Mouse (Mus musculus) layer of hippocampus, adult 2 months (tissue): ENCODE data around the gene Ap2a1. TPM values are rescaled to one million over a fixed set of nuclear protein-coding genes. Genes with fewer than 3 reads are reported as not detected.

Source experiments
- DNase-seq, 2 experiments: peaks; one replicate each; pipeline ENCODE4 v3.0.0; 2022; ENCODE audit warnings: low spot score in 2 of 2
- H3K27ac ChIP-seq: fragments of 200-600 bp; 2 replicates; pipeline ENCODE4 v1.8.1; 2022
- H3K4me3 ChIP-seq: fragments of 200-600 bp; 2 replicates; pipeline ENCODE4 v1.8.1; 2022; ENCODE audit warnings: mild to moderate bottlenecking
- CTCF ChIP-seq: fragments of 200-600 bp; conservative IDR thresholded peaks from 2 replicates; pipeline ENCODE4 v1.8.1; 2022; ENCODE audit warnings: antibody characterized with exemption, mild to moderate bottlenecking, moderate library complexity
- total RNA-seq, 2 experiments: library from RNA; stranded (reverse); gene quantifications; 2 replicates each; pipeline ENCODE4 v1.2.3; 2021

Ap2a1 gene
- total RNA-seq, 2 experiments from 2014 or later = 298 to 305 TPM

DNA sequence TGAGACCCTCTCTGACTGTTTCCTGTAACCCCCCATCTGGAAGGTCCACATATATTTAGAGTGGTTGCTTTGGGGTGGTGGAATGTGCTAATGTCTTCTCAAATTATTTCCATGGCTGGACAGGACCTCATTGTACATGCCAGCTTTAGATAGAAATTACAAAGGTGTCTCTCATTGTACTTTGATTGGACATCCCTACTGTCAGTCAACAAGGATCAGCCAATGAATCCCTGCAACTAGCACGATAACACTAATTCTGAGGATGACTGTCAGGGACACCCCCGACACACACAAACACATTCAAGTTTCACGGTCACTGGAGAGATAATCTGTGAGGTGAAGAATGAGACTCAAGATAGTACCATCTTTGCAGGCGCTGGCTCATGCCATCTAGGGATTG is 9.4 kb upstream of the Ap2a1 start:
- H3K27ac ChIP-seq = no peak overlapping the region

DNA sequence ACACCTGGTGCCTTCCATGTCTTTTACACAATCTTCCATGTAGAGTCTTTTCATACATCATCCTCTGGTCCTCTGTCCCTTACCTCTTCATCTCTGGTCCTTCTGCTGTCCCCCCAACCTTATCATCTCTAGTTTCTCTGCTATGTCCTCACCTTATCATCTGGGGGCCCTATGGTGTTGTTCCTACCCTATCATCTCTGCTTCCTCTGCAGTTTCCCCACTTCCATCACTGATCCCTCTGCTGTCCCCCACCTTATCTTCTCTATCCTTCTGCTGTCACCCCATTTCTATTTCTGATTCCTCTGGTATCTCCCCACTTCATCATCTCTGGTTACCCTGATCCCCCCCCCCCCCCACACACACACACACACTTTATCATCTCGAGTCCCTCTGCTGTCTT is 726 bp downstream of the Ap2a1 start:
- DNase-seq = peak in 1 of 2 experiments; percentile 11
- no peak for TF ChIP-seq CTCF
- Histone ChIP-seq H3K27ac (peak overlapping the region; percentile 96), H3K4me3 (peak overlapping the region; percentile 82)

More for the DNA sequence above, 9.4 kb upstream of the Ap2a1 start:
- TF ChIP-seq CTCF = no peak
- no peak overlapping the region for H3K4me3 ChIP-seq
- no peak for DNase-seq

DNA sequence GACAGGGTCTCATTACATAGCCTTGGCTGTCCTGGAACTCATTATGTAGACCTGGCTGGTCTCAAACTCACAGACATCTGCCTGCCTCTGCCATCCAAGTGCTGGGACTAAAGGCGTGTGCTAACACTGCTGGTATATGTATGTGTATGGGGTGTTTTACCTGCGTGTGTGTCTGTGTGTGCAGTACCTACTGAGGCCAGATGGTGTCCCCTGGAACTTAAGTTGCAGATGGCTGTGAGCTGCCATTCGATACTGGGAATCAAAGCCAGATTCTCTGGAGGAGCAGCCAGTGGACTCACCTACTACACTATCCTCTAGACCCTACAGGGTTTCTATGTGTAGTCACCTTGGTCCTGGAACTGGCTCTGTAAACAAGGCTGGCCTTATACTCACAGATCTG is 3.8 kb downstream of the Ap2a1 start:
- peak; percentile 68 for TF ChIP-seq CTCF
- H3K4me3 ChIP-seq = no peak overlapping the region
- peak in 1 of 2 experiments; percentile 13 for DNase-seq
- no peak overlapping the region for H3K27ac ChIP-seq

DNA sequence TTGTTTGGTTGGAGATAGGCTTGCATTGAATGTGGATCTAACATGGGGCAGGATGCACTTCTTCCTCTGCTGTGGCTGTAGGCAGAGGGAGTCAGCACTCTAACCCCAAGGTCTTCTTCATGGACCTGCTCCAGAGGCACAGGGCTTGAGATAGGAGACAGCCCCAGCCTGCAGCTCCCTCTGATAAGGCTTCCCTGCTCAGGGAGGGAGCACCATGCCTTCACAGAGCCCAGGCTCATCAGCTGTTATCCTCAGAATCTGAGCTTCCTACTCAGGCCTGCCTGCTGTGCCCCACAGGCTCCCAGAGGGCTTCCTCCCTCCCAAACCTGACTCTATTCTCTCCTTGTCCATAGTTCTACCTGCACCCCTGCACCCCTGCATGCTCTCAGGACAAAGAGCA is 6.8 kb downstream of the Ap2a1 start:
- no peak for TF ChIP-seq CTCF
- no peak for DNase-seq
- no peak overlapping the region for H3K27ac ChIP-seq
- no peak overlapping the region for H3K4me3 ChIP-seq

DNA sequence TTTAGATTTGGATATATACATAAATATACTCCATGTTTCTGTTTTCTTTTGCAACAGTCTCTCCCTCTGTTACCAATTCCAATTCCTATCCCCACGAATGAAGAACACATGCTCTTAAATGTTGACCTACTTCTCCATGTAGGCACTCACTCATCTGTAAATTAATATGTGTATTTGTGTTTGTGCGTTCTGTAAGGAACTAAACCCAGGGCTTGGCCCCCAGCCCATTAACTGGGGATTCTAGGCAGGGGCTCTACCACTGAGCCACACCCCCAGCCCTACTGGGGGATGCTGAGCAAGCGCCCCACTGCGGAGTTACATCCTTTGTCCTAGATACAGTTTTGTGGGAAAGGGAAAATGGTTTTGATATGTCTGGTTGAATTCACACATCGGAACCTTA is 10.2 kb downstream of the Ap2a1 start:
- no peak overlapping the region for H3K4me3 ChIP-seq
- TF ChIP-seq CTCF = no peak
- no peak for DNase-seq
- H3K27ac ChIP-seq = peak overlapping the region; percentile 89

DNA sequence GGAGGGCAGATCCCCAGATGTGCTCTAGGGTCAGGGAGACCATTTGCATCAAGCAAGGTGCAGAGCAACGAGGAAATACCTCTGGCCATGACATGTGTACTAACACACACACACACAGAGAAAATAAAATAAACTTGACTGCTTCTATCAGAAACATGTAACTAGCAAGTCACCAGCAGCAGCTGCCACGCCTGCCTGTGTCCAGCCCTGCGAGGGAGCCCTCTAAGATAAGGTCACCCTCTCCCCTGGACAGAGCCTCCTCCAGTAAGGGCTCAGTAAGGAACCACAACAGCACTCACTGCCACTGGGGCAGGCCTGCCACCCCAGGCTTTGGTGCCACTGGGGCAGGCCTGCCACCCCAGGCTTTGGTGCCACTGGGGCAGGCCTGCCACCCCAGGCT is 11.1 kb downstream of the Ap2a1 start:
- no peak for TF ChIP-seq CTCF
- peak overlapping the region; percentile 89 for H3K27ac ChIP-seq
- no peak for DNase-seq
- H3K4me3 ChIP-seq = no peak overlapping the region

DNA sequence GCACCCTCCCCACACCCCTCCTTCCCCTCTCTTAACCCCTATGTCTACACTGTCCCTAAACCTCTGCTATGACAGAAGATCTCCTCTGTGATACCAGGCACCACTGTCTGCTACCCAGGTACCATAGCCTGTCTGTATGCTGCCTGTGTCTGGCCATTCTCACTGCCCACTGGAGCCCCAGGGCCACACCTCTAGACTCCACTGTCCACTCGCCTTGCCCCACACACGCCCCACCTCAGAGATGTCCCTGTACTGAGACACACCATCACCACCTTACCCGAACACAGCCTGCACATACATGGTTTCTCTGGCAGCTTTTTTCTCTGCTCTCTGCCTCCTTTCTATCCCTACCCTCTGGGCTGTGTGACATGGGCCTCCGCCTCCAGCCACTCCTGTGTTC is 12.4 kb downstream of the Ap2a1 start:
- no peak for DNase-seq
- no peak overlapping the region for H3K4me3 ChIP-seq
- no peak for TF ChIP-seq CTCF
- peak overlapping the region; percentile 89 for H3K27ac ChIP-seq

DNA sequence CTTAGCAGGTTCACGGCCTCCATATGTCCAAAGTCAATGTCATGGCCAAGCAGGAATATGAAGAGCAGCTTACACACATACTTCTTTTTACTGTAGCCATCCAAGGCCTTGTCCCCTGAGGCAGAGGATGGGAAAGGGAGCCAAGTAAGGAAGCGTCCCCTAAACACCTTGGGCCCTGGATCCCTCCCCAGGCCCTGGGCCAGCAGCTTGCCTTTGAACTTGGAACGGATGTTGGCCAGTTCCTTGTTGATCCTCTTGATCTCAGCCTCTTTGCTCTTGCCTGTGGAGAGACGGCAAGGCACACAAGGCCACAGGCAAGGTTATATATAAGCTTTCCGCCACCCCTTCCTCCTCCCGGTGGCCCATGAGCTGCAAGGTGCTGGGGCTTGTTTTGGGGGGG is 13.1 kb downstream of the Ap2a1 start:
- DNase-seq = no peak
- H3K4me3 ChIP-seq = no peak overlapping the region
- TF ChIP-seq CTCF = no peak

DNA sequence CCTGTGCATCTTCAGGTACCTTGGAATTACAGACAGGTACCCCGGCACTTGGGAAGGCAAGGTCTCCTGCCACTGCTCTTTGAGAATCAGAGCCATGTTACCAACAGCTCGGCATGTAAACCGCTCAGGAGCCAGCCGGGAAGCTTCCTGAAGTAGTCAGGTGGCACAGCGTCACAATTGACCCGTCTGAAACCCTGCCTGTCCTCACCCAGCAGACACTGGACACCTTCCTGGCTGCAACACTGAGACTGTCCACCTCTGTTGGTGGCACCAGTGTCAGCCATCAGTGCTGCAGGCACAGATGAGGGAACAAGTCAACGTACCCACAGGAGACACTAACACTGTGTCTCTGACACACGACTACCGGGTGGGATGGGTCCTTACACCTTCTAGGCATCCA is 14.0 kb downstream of the Ap2a1 start:
- Histone ChIP-seq H3K27ac (no peak overlapping the region), H3K4me3 (no peak overlapping the region)
- no peak for DNase-seq
- TF ChIP-seq CTCF = no peak

More for the DNA sequence above, 13.1 kb downstream of the Ap2a1 start:
- peak overlapping the region; percentile 89; the same call in 1 of the 2 replicates for H3K27ac ChIP-seq

DNA sequence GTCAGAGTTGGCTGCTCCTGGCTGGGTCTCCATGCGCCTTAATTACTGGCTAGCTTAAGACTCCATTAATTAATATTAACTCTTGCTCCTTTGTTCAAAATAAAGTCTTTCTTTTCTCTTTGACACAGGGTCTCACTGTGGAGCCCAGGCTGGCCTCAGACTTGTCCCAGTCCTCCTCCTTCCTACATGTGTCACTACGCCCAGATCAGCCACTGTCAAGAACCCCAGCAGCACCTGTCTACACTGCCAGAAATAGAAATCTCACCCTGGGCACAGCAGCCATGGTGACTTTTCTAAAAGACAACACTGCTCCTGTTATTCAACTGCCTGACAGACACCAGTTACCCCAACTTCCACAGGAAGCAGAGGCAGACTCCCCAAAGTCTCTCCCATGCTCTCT is 14.9 kb downstream of the Ap2a1 start:
- no peak overlapping the region for H3K27ac ChIP-seq
- no peak for DNase-seq
- H3K4me3 ChIP-seq = no peak overlapping the region
- no peak for TF ChIP-seq CTCF

DNA sequence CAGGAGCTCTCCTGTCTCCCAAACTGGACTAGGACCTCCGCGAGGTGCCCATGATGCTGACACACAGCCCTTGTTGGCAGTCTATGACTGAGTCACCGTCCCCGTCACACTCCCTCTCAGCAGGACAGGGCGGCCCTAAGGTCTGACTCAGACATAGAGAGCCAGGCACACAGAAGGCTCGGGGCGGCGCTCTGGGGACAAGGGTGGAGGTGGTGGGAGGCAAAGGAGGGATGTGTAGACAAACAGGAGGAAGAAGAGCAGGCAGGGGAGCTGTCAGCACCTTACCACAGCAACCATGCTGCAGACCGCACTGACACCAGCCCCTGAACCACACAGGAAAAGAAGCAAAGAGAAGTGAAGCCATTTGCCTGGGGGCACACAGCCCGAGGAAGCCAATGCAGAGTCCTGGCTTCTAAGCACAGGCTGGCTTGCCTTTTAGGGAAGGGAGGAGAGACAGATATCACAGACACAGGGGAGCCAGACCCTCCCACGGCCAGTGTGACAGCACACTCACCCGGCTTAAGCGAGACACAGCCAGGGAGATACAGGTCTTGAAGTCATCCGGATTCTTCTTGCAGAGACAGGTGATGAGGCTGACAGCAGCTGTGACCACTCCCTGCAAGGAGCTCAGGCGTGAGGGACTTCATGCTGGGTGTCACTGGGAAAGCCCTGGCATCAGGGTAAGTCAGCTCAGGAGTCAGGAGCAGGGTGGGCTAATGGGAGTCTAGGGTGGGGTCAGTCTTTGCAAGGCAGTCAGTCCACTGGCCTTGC is 20.4 kb downstream of the Ap2a1 start:
- no peak for TF ChIP-seq CTCF
- H3K27ac ChIP-seq = peak overlapping the region; percentile 56
- DNase-seq = peak in 1 of 2 experiments; percentile 30

DNA sequence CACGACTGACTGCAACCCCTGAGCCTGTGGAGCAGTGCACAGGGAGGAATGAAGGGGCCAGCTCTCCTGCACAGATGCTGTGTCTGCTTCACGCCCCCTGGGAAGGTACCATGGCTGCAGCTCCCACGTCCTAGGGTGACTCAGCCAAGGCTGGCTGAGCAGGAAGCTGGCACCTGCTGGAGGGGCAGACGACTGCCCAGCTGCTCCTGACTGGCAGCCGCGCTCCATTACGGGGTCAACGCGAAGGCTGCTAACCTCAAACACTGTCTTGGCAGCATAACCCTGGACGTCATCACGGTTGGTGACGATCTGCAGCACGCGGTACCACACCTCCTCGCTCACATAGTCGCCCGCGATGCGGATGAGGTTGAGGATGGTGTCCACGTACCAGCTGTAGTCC is 23.9 kb downstream of the Ap2a1 start:
- Histone ChIP-seq H3K4me3 (no peak overlapping the region), H3K27ac (peak overlapping the region; percentile 65)
- no peak for DNase-seq
- no peak for TF ChIP-seq CTCF

More for the DNA sequence above, 20.4 kb downstream of the Ap2a1 start:
- no peak overlapping the region for H3K4me3 ChIP-seq

DNA sequence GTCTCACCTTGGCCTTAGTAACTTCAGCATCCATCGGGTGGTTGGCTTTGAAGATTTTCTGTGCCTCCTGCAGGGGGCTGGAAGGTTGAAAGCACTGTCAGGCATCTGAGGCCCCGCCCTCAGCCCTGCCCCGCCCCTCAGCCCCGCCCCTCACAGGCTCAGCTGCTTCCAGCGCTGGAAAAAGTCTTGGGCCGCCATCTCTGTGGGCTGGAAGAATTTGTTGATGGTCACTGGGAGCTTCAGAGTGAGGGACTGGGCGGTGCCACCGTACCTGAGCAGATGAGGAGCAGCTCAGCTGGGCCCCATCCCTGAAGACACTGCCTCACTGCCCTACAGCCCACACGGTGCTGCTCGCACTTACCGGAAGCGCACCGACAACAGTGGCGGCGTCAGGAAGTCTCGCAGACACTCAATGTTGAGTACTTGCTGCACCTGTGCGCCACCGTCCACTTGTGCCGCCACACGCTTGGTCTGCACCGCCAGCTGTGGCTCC is 28.0 kb downstream of the Ap2a1 start:
- no peak overlapping the region for H3K4me3 ChIP-seq

DNA sequence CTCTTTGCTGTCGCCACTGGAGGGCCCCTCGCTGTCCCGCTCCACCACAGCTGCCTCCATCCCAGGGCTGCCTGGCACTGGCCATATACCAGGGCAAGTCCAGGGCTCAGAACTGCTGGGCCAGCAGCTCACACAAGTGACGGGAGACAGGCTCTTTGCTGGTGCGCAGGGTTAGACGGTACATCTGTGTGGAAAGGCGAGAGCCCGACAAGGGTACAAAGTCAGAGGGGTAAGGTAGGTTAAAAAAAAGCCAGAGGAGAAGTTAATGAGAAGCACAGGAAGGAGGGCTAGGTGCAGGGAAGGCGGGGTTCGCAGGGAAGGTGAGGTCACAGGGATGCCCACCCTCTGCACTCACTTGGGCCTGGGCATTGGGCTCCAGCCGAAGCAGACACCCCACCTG is 28.7 kb downstream of the Ap2a1 start:
- TF ChIP-seq CTCF = no peak
- Histone ChIP-seq H3K4me3 (no peak overlapping the region; the same call in 1 of the 2 replicates), H3K27ac (peak overlapping the region; percentile 63)
- no peak for DNase-seq

More for the DNA sequence above, 28.0 kb downstream of the Ap2a1 start:
- TF ChIP-seq CTCF = peak; percentile 62
- peak in 1 of 2 experiments; percentile 18 for DNase-seq
- peak overlapping the region; percentile 63; the same call in 1 of the 2 replicates for H3K27ac ChIP-seq
